Mouse (Mus musculus): ENCODE results near the gene Pygo1.

The Pygo1 gene

DNA sequence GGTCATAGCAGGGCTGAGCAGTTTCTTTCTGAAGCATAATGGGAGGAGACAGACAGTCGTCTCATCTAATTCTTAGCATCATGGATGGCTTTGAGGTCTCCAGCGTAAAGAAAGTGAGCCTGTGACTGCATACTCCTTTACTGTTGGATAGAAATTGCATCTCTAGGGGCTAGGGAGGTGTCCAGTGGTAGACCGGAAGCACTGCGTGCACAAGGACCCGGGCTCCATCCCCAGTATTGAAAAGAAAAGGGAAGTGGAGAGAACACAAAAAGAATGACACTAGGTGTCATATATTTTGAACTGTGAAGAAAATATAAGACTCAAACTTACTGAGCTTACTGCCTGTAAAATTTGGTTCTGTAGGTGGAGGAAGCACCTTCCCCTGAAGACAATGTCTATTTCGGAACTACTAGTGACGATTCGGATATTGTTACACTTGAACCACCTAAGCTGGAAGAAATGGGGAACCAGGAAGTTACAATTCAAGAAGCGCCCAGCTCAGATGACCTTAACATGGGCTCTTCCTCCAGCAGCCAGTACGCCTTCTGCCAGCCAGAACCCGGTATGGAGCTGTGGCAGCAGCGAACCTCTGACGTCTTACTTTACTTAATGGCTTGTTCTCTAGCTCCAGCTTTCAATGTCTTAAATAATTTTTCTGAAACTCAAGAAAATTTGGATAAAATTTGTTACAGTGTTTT, 76.0 kb downstream of the Pygo1 start:
- TF ChIP-seq GATA4 (IDR thresholded peaks at IDR 0.05; ENCODE audit: insufficient replicate concordance, low read length) = no peak
